Mouse (Mus musculus) CD4-positive, CD25-positive, alpha-beta regulatory T cell (primary cell): ENCODE data around the gene Efemp2. TPM values are rescaled to one million over a fixed set of nuclear protein-coding genes. Genes with fewer than 3 reads are reported as not detected.

Experiments used
- polyA plus RNA-seq: library from polyadenylated mRNA; unstranded; fragments of 100-300 nt; shearing (Covaris generic); gene quantifications from one replicate; pipeline ENCODE4 v1.2.1, GENCODE M21; 2017

The Efemp2 gene
- polyA plus RNA-seq = 1.9 TPM

GRCm38 (mm10) chr19:5473720-5474119, at the start of gene Efemp2:
Gene Efemp2 (plus strand): TSS chr19:5473954.

DNA sequence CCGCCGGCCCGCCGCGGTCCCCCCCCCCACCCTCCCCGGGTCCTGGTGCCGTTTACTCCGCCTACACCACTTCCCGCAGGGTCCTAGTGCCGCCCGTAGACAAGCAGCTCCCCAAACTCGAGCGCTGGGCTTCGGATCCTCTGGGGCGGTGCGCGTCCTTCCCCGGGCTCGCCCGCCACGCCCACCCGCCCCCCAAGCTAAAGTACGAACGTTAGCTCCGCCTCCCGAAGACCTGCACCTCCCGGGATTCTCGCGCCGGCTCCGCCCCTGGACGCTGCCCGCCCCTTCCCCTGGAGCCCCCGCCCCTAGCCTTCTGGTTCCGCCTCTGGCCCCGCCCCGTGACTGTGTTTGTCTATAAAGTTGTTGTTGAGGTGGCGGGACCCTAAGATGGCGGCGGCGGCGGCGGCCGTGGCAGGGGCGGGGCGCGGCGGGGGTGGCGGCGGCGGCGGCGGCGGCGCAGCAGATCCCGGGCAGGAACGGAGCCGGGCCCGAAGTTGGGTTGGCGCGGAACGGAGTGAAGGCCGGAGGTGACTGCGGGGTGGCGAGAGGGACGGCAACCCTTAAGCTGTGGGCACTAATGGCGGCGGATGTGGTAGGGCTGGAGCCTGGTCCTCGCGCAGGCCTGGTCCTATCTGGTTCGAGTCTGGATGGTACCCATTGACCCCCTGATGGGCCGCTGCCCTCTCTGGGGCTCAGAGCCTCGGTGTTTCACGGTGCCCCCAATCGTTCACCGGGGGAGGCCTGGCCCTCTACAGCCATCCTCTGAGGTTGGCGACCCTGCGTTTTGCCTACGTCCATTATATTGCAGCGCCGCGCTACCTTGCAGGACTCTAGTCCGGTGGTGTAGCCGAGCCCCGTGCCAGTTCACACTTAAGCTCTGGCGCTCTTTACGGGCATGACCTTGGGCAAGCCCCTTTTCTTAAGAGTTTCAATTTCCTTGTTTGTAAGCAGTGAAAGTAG, 48.7 kb upstream of the Efemp2 start, which contains the start of the genes Drap1 and AI837181:
Drap1 (minus strand) TSS at position 198 of the 960 bp plus-strand sequence.
AI837181 (plus strand) TSS at position 363 of the 960 bp plus-strand sequence.

DNA sequence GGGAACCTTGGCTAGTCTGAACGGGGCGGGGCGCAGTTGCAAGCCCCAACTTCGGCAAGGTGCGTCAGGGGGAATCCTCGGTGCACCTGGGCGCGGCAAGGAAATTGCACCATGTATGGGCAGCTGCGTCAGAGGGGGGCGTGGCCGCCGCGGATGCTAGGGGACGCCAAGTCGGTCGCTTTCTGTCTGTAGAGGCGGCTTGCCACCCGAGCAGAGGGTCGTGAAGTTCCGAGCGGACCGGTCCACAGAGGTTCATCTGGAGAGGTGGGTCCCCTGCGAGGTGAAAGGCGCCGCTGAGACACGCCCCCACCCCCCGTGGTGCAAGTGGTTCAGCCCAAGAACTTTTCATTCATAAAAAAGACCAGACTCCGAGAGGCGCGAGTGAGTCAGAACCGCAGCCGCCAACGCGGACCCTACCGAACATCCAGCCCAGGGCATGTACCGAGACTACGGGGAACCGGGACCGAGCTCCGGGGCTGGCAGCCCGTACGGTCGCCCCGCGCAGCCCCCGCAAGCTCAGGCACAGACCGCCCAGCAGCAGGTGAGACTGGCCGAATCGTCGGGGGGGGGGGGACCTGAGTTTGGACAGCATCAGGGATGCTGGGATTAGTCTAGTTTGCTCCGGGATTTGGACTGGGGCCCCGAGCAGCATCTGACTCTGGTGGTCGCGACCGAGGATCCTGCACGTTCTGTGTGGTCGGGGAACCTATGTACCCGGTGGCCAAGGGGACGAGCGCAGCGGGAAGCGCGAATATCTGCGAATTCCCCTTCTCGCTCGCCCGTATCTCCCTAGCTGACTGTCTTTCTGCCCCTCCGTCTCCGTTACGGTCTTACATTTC, 26.0 kb upstream of the Efemp2 start, which contains the start of gene Fosl1:
Fosl1 (plus strand) TSS at position 33 of the 839 bp plus-strand sequence.

DNA sequence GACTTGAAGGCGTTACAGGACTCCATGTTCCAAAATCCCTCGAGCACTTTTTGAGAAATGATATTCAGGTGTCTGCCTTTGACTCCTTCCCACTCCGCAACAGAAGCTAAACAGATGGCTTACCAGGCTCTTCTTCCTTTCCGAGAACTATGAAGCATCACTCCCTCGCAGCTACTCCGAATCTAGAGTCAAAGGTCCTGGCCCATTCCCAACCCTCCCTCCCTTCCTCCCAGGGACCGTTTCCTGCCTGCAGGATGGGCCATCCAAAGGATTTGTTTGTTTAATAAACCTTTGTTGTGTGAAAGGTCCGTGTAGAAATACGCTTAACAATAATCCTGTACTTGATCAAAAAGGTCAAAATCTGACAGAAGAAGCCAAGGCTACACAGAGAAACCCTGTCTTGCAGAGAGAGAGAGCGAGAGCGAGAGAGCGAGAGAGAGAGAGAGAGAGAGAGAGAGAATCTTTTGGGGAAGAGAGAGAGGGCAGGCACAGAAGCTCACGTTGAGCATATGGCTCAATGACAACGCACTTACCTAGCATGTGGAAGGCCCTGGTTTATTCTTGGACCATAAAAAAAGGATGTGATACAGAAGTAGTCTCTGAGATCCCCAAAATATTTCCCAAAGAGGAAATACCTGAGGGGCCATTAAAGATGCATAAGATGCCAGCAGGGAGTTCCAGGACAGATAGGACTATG, 15.9 kb upstream of the Efemp2 start, which contains the start of gene Ccdc85b:
Ccdc85b (minus strand) TSS at position 149 of the 697 bp plus-strand sequence.

DNA sequence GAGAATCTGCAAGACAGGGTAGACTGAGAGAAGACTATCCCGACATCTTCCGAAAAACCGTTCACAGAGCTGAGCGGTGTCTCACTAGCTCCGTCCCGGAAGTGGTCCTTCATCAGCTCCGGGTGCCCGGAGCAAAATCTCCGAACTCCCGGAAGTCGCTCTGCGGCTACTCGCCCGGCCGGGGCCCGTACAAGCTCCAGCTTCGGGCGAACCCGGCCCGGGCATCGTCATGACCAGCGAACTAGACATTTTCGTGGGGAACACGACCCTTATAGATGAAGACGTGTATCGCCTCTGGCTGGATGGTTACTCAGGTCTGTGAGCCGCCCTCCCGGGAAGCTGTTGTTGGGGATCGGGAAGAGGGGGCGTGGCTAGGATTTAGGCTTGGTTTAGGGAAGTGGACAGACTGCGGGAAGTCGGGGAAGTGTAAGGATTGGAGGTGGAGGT, 13.3 kb upstream of the Efemp2 start, which contains the start of gene Fibp:
Fibp (plus strand) TSS at position 151 of the 447 bp plus-strand sequence.

GRCm38 (mm10) chr19:5468374-5468773, 5.4 kb upstream of the Efemp2 start, which contains the start of gene Ctsw:
Gene Ctsw (minus strand): TSS chr19:5468507.

DNA sequence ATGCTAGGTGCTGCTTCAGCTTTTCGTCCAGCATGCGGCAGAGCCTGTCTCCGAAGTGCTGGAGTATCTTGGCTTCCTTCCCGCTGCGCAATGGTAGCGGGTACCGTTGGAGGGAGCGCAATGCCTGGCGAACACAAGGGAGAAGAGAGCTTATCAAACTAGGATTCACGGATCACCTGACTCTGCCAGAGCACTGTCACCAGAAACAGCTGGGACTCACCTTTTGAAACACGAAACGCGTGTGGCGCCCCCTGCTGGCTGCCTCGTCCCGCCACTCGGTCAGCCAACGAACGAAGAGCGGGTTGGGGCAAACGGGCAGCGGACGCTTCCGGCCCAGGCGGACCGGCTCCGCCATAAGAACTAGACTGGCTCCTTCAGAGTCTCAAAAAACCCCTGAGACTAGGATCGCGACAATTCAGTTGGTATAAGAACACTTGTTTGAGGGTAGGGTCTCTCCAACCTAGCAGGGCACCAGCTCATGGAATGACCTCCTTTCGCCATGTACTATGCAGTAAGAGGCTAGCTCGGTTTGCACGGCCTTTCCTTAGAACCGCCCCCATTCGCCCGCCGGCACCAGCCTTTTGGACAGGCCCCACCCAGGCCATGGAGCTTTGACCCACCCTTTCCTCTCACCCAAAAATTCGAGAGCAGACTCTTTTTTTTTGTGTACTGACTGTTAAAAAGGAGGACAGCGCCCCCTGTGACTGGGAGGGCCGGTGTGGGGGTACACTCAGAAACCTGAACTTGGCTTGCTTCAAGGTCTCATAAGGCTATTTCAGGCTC, 14.2 kb downstream of the Efemp2 start, which contains the start of gene Mus81:
Mus81 (minus strand) TSS at position 635 of the 783 bp plus-strand sequence.

GRCm38 (mm10) chr19:5490313-5490897, 16.7 kb downstream of the Efemp2 start, which contains the start of gene Cfl1:
Gene Cfl1 (plus strand): TSS chr19:5490455.

DNA sequence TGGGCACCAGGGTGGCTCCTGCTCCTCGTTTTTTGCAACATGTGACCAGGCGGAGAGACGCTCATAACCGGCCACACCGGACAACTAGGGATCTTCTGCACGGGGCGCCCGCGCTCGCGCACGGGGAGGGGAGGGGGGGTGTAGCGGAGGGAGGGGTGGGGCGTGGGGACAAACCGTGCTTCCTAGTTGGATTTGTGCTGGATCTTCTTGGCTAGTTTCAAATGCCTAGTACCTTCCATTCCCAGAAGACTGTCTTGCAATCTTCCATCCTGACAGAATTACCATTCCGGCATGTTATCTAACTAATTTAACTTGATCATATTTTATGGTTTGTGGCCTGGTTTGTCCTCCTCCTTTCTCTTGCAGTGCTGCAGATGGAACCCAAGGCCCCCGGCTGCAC, 29.9 kb downstream of the Efemp2 start, which contains the start of gene 1700020D05Rik:
1700020D05Rik (minus strand) TSS at position 101 of the 400 bp plus-strand sequence.

GRCm38 (mm10) chr19:5510031-5511026, 36.6 kb downstream of the Efemp2 start, which contains the start of gene Snx32:
Gene Snx32 (minus strand): TSS chr19:5510538.

Other genes with a start within 250 kb of the Efemp2 start
- gene Pacs1, start 200.8 kb upstream of the Efemp2 start, polyA plus RNA-seq = 134 TPM
- gene Sf3b2, start 178.5 kb upstream of the Efemp2 start, polyA plus RNA-seq = 354 TPM
- gene Gal3st3, start 175.6 kb upstream of the Efemp2 start, polyA plus RNA-seq = 0.20 TPM
- gene Catsper1, start 138.2 kb upstream of the Efemp2 start, polyA plus RNA-seq = not detected
- 0.91 TPM for gene Cst6, start 124.4 kb upstream of the Efemp2 start, polyA plus RNA-seq
- 63.2 TPM for gene Eif1ad, start 107.2 kb upstream of the Efemp2 start, polyA plus RNA-seq
- gene Banf1, start 106.8 kb upstream of the Efemp2 start, polyA plus RNA-seq = 304 TPM
- 213 TPM for gene Sart1, start 85.3 kb upstream of the Efemp2 start, polyA plus RNA-seq
- gene Tsga10ip, start 71.4 kb upstream of the Efemp2 start, polyA plus RNA-seq = 0.85 TPM
- gene Drap1, start 49.0 kb upstream of the Efemp2 start, polyA plus RNA-seq = 225 TPM
- gene AI837181, start 48.8 kb upstream of the Efemp2 start, polyA plus RNA-seq = 42.6 TPM
- not detected for gene Fosl1, start 26.4 kb upstream of the Efemp2 start, polyA plus RNA-seq
- gene Ccdc85b, start 16.1 kb upstream of the Efemp2 start, polyA plus RNA-seq = 12.2 TPM
- gene Fibp, start 13.3 kb upstream of the Efemp2 start, polyA plus RNA-seq = 166 TPM
- gene Ctsw, start 5.4 kb upstream of the Efemp2 start, polyA plus RNA-seq = 225 TPM
- gene Mus81, start 14.4 kb downstream of the Efemp2 start, polyA plus RNA-seq = 81.5 TPM
- gene Cfl1, start 16.5 kb downstream of the Efemp2 start, polyA plus RNA-seq = 3,756 TPM
- gene 1700020D05Rik, start 29.8 kb downstream of the Efemp2 start, polyA plus RNA-seq = not detected
- gene Snx32, start 36.6 kb downstream of the Efemp2 start, polyA plus RNA-seq = 17.4 TPM
- not detected for gene Ovol1, start 86.7 kb downstream of the Efemp2 start, polyA plus RNA-seq
- gene Ap5b1, start 94.1 kb downstream of the Efemp2 start, polyA plus RNA-seq = 18.3 TPM
- 127 TPM for gene Rnaseh2c, start 127.9 kb downstream of the Efemp2 start, polyA plus RNA-seq
- gene Kat5, start 136.3 kb downstream of the Efemp2 start, polyA plus RNA-seq = 56.1 TPM
- gene Rela, start 163.5 kb downstream of the Efemp2 start, polyA plus RNA-seq = 180 TPM
- gene Sipa1, start 189.8 kb downstream of the Efemp2 start, polyA plus RNA-seq = 265 TPM
- 69.2 TPM for gene Map3k11, start 214.8 kb downstream of the Efemp2 start, polyA plus RNA-seq
- 55.9 TPM for gene Pcnx3, start 215.0 kb downstream of the Efemp2 start, polyA plus RNA-seq
- 1.5 TPM for gene Kcnk7, start 230.4 kb downstream of the Efemp2 start, polyA plus RNA-seq